Mouse (Mus musculus): ENCODE data around the gene Lrg1.
"Not testable (repeated sequence)": the region's sequence is repeated elsewhere in the genome, so short reads cannot be mapped to it uniquely, and the experiment has no call there.

Lrg1 gene

GRCm38 (mm10) chr17:56108334-56109044 is 13.3 kb downstream of the Lrg1 start:
- DNase-seq (ENCODE audit: low read depth) = no peak

- DNase-seq (ENCODE audit: low read depth) = no peak
These were observed 14.1 kb downstream of the Lrg1 start for GRCm38 (mm10) chr17:56107736-56108135.

GRCm38 (mm10) chr17:56106981-56107380 is 14.8 kb downstream of the Lrg1 start:
- no peak for DNase-seq (ENCODE audit: low read depth)

- not testable (repeated sequence) for DNase-seq (ENCODE audit: low read depth)
These were observed 15.4 kb downstream of the Lrg1 start for GRCm38 (mm10) chr17:56106436-56106835.

- DNase-seq (ENCODE audit: low read depth) = not testable (repeated sequence)
These were observed 17.0 kb downstream of the Lrg1 start for GRCm38 (mm10) chr17:56104821-56105220.

- no peak for DNase-seq (ENCODE audit: low read depth)
These were observed 18.1 kb downstream of the Lrg1 start for GRCm38 (mm10) chr17:56103465-56104285.

- DNase-seq (ENCODE audit: low read depth) = no peak
These were observed 18.9 kb downstream of the Lrg1 start for GRCm38 (mm10) chr17:56102927-56103326.

GRCm38 (mm10) chr17:56102158-56102557 is 19.6 kb downstream of the Lrg1 start:
- DNase-seq (ENCODE audit: low read depth) = no peak

- no peak for DNase-seq (ENCODE audit: low read depth)
These were observed 21.0 kb downstream of the Lrg1 start for GRCm38 (mm10) chr17:56100811-56101210.

- no peak for DNase-seq (ENCODE audit: low read depth)
These were observed 22.9 kb downstream of the Lrg1 start for GRCm38 (mm10) chr17:56098711-56099572.

GRCm38 (mm10) chr17:56098180-56098579 is 23.6 kb downstream of the Lrg1 start:
- DNase-seq (ENCODE audit: low read depth) = no peak

GRCm38 (mm10) chr17:56096883-56097282 is 24.9 kb downstream of the Lrg1 start:
- no peak for DNase-seq (ENCODE audit: low read depth)

- DNase-seq (ENCODE audit: low read depth) = no peak
These were observed 29.0 kb downstream of the Lrg1 start for GRCm38 (mm10) chr17:56092794-56093193.

GRCm38 (mm10) chr17:56092312-56092711 is 29.5 kb downstream of the Lrg1 start:
- no peak for DNase-seq (ENCODE audit: low read depth)

GRCm38 (mm10) chr17:56080781-56081585 is 40.8 kb downstream of the Lrg1 start:
- no peak for DNase-seq (ENCODE audit: low read depth)

- no peak for DNase-seq (ENCODE audit: low read depth)
These were observed 41.9 kb downstream of the Lrg1 start for GRCm38 (mm10) chr17:56079921-56080320.

- peak; percentile 100 for DNase-seq (ENCODE audit: low read depth)
These were observed 42.7 kb downstream of the Lrg1 start, which contains the start of gene Hdgfl2 for GRCm38 (mm10) chr17:56078880-56079795. Gene Hdgfl2, plus strand, starts transcription at chr17:56079634.

GRCm38 (mm10) chr17:56078361-56078760 is 43.4 kb downstream of the Lrg1 start:
- DNase-seq (ENCODE audit: low read depth) = not testable (repeated sequence)

- DNase-seq (ENCODE audit: low read depth) = no peak
These were observed 44.3 kb downstream of the Lrg1 start for GRCm38 (mm10) chr17:56077523-56077922.

- peak; percentile 92 for DNase-seq (ENCODE audit: low read depth)
These were observed 47.0 kb downstream of the Lrg1 start, which contains the start of gene Ubxn6 for GRCm38 (mm10) chr17:56074827-56075208. Gene Ubxn6, minus strand, starts transcription at chr17:56075028.
